Mouse (Mus musculus): ENCODE data around the gene 2610301B20Rik.
A peak's percentile ranks its signal among the peaks of the same experiment; 100 is the strongest.
"Not testable (repeated sequence)": the region's sequence is repeated elsewhere in the genome, so short reads cannot be mapped to it uniquely, and the experiment has no call there.

The 2610301B20Rik gene

DNA sequence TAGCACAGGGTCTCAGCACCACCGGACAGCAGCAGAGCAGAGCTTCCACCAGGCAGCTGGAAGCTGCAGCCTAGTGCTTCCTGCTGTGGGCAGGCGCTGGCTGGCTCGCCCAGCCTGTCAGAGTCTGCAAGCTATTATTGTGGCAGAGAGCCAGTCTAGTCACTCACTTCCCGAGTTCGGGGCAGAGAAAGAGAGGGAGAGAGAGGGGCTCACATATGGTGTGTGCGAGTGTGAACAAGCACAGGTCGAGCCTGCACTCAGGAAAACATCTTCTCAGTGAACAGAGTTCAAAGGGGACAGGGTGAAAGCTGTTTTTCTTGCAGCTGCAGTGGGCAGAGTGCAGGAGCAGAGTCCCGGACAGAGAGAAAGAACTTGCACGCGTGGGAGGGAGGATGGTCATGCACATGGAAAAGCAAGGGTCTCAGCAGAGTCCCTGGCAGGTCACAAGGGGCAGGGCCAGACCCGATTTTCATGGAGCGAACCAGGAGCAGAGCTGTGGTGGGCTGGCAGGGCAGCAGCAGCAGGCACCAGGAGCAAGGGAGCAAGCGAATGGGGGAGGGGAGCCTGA lies 31.0 kb downstream of the 2610301B20Rik start:
- no peak for DNase-seq (ENCODE audit: low spot score in 2 of 2)

DNA sequence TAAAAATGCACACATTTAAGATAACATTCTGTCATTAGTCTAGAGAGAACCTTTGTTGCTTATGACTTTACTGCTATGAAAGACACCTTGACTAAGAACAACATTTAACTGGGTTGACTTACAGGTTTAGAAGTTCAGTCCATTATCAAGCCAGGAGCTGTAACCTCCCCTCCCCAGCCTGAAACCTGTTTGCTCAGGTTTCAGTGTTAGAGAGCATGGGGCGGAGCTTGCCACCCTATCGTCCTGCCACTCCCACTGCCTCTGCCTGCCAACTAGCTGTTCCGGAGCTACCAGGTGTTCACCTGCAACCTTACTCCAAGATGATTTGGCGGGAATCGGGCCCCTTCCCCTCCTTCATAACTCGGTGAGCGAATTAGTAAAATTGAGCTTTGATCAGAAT lies 37.1 kb downstream of the 2610301B20Rik start:
- not testable (repeated sequence) for DNase-seq (ENCODE audit: low spot score in 2 of 2)

DNA sequence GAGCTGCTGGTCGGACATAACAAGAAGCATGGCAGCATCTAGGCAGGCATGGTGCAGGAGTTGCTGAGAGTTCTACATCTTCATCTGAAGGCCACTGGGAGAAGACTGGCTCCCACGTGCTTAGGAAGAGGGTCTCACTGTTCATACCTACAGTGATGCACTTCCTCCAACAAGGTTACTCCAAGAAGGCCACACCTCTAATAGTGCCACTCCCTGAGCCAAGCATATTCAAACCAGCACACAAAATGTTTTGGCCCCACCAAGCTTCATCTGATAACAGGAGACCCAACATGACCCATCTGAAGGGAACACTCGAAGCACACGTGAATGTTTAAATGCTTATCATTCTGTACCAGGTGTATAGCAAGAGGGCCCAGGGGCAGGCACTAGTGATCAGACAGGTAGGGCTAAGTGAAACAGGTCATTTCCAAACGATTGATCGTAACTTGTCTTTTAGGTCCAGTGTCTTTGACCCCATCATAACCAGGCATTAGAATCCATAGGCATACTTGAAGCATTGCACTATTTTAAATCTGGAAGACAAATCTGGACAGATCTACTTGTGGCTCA lies 37.7 kb downstream of the 2610301B20Rik start:
- no peak for DNase-seq (ENCODE audit: low spot score in 2 of 2)

DNA sequence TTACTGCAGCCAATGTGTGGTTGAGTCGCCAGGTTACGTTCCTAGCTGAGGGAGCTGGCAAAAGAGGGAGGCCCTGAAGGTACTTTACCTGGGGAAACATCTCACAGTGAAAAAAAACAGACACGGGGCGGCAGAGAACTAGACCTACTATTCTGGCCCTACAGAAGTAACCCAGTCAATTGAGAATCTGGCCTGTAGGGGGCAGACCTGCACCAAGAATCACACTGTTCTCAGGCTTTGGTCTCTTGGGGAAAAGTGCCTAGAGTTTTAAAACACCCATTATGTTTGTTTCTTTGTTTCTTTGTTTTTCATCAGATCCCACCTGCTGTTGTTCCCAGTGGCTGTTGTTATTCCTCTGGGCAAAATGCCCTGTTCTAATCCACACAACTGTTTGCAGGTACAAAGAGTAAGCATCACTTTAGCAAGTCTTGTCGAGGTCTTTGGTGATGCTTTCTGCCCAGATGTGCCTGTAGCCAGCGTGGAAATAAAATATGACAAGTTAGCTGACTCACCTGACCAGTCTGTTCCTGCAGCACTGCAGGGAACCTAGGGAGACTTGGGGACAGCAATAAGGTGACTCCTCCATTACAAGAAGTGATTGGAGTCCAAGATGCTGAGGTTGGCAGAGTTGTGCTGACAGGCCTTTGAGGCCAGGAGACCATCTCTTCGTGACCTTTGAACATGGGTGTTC lies 38.5 kb downstream of the 2610301B20Rik start:
- DNase-seq (ENCODE audit: low spot score in 2 of 2), result peak; percentile 87 to 94

DNA sequence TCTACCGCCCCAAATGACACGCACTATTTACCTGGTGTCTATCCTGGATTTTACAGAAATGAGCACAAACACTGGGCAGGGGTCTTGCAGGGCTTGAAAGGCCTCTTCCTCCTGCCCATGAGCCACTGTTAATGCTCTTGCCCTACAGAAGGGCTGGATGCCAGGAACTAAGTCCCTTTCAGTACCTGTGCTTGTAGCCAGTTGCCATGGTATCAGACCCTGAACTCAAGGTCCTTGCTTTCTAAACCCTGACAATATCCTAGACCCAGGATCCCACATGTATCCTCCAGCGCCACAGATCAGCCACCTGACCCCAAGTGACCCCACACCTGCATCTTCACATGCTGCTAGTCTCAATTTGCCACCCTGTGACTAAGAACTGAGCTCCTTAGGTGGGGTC lies 39.1 kb downstream of the 2610301B20Rik start:
- no peak for DNase-seq (ENCODE audit: low spot score in 2 of 2)

DNA sequence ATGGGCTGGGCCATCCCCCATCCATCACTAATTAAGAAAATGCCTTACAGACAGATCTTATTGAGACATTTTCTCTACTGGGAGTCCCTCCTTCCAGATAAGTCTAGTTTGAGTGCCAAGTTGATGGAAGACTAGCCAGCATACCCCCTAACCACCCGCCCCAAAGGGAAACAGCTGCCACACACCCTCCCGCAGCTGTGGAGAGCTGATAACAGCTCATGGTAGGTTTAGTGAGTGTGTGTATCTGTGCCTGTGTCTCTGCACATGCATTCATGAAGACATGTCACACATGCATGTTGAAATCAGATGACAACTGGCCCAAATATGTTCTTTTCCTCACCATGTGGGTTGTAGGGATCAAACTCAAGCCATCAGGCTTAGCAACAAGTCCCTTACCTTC lies 40.5 kb downstream of the 2610301B20Rik start:
- DNase-seq (ENCODE audit: low spot score in 2 of 2), result no peak

DNA sequence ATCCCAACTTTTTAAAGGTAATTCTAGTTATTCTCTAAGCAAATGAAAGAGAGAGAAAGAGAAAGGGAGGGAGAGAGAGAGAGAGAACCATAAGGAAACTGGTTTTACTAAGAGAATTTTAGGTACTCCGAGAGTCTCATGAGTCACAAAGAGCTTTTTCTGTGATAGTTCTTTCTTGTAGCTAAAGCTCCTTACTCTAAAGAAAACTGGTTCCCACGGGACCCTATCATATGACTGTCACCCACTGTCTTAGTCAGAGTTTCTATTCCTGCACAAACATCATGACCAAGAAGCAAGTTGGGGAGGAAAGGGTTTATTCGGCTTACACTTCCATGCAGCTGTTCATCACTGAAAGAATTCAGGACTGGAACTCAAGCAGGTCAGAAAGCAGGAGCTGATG lies 41.0 kb downstream of the 2610301B20Rik start:
- DNase-seq (ENCODE audit: low spot score in 2 of 2), result no peak

DNA sequence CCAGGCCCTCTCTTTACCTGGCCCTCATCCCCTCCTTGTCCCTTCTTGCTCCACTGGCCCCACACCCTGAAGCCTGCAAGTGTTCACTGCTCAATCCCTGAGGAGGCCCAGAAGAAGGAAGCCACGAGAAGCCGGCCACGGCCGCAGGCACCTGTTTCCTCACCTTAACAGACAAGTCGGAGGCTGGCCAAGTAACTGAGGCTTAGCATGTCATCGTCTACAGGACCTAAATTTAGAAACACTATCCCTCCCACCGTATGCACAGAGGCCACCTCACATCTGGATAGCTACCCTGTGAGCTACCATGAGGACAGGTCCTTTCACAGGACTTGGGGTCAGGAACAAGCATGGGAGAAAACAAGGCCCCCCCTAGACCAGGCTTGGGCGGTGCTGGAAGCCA lies 44.1 kb downstream of the 2610301B20Rik start:
- DNase-seq (ENCODE audit: low spot score in 2 of 2), result no peak

DNA sequence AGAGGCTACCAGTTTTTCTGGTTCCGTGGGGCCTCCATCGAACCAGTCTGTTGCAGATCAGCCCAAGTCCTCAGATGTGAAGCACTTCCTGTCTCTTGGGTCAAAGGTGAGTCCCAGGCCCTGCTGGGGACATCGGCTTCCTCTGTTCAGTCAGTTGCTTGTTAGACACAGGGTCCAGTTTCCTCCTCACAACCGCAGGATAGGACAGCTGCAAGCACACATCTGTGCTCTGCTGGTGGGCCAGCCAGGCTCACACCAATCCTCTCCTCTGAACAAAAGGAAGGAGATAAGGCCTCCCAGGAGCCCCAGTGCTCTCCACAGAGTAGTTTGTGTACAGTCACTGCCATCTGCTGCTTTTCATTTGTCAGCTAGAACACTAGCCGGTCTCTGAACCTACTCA lies 44.8 kb downstream of the 2610301B20Rik start:
- DNase-seq (ENCODE audit: low spot score in 2 of 2), result no peak

DNA sequence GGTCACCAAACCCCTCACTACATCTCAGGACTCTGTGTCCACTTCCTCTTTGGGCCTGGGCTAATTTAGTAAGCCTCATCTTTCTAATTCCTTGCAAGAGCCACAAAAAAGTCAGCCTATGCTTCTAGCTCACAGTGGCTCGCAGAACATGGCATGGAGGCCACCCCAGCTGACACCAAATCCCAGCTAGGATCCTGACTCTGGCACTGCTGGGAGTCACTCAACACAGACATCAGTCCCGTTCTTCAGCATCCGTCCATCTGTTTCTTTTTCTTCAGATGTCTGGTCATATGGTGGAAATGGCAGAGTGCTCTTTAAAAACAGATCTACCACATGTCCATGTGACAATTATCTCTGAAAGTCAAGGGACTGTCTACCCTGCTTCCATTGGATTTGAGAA lies 45.2 kb downstream of the 2610301B20Rik start:
- no peak for DNase-seq (ENCODE audit: low spot score in 2 of 2)

DNA sequence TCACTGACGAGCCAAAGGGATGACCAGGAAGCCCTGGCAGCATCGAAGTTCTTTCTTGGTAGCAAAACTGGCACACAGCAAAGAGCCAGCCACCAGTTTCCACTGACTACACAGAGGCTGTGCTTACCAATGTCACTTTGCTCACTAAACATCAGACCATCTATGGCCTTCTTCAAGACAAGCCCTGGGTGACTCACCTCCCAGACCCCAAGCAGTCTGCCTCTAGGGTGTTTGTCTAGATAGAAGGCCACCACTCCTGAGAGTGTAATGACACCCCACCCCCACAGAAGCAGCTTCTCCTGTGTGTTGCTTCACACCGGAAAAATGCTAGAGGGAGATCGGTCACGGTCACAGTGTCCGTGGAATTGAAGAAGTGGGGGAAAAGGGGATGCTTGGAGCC lies 45.7 kb downstream of the 2610301B20Rik start:
- DNase-seq (ENCODE audit: low spot score in 2 of 2), result no peak

DNA sequence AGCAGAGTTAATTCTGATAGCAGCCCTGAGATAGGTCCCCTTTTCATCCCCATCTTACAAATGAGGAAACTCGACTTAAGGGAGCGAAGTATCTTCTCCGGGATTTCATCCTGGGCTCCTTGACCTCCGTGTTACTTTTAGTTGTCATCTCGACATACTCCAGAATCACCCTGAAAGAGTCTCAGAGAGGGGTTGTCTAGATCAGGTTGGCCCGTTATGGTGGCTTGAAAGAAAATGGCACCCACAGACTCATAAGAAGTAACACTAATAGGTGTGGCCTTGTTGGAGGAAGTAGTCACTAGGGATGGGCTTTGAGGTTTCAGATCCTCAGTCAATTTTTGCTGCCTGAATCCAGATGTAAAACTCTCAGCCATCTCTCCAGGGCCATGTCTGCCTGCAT lies 46.3 kb downstream of the 2610301B20Rik start:
- DNase-seq (ENCODE audit: low spot score in 2 of 2), result no peak

DNA sequence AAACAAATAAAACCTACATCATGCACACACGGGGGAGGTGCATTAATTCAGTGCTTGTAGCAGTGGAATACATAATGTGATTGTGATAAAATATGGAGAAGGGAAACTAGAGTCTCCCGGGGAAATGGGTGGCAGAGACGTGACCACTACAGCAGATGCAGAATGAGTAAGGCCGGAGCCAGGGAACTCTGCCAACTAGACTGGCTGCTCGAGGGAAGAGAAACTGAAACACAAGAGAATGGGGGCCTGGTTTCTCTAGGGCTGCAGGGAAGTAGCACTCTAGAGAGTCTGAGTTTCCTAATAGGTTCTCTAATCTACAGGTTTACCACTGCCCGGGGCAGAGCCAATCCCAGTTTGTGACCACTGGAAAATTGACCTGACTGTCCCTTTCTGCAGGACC lies 48.9 kb downstream of the 2610301B20Rik start:
- DNase-seq (ENCODE audit: low spot score in 2 of 2), result peak; percentile 89 to 90

DNA sequence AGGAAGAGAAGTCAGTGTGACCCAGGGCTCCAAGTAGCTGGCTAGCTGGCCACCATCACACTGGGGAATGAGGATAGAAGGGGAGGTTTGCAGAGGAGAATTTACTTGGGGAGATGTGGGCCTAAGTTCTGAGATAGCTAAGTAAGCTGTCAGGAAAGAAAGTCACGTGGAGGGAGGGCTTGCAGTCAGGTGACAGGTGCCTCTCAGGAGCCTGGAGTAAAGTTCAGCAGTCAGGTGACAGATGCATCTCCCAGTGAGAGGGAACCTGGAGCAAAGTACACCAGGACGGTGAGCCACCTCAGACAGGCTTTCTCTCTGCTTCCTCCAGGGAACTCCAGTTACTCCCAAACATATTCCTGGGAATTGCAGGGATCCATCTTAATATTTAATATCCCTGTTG lies 49.8 kb downstream of the 2610301B20Rik start:
- DNase-seq (ENCODE audit: low spot score in 2 of 2), result no peak

DNA sequence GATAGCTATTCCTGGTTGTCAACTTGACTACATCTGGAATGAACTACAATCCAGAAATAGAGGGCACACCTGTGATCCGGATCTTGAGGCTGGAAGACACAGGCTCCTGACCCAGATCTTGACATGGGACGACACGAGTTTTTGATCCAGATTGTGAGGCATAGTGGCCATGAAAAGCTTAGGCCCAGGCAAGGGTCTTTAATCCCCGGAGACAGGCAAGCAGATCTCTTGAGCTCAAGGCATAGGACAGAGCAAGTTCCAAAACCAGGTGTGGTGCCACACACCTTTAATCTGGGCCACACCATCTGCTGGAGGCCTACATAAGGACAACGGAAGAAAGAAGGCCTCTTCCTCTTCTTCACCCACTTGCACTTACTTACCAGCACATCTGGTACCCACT lies 50.2 kb downstream of the 2610301B20Rik start:
- DNase-seq (ENCODE audit: low spot score in 2 of 2), result no peak

DNA sequence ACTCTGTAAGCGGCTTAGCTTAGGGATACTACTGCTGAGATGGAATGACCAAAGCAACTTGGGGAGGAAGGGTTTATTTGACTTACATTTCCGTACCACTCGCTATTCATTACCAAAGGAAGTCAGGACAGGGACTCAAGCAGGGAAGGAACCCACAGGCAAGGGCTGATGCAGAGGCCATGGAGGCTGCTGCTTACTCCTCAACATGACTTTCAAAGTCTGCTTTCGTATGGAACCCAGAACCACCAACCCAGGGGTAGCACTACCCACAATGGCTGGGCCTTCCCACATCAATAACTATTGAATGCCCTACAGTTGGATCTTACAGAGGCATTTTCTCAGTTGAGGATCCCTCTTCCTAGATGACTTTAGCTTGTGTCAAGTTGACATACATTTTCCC lies 52.1 kb downstream of the 2610301B20Rik start:
- no peak for DNase-seq (ENCODE audit: low spot score in 2 of 2)

DNA sequence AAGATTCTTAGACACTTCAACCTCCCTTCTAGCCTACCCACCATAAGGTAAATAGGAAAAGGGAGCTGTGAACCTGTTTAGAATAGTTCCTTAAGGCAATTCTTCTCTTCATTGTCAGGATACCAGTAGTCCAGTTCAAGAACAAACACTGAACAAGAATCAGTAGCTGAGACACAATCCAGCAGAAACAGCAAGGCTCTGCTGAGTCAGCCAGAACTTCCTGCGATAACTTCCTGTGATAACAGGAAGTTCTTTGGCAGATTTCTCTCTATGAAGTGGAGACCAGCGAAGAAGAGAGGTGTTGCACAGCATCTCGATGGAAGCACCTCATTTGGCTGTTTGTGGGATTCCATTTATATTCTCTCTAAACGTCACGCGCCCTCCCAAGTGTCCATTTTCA lies 53.9 kb downstream of the 2610301B20Rik start:
- no peak for DNase-seq (ENCODE audit: low spot score in 2 of 2)

DNA sequence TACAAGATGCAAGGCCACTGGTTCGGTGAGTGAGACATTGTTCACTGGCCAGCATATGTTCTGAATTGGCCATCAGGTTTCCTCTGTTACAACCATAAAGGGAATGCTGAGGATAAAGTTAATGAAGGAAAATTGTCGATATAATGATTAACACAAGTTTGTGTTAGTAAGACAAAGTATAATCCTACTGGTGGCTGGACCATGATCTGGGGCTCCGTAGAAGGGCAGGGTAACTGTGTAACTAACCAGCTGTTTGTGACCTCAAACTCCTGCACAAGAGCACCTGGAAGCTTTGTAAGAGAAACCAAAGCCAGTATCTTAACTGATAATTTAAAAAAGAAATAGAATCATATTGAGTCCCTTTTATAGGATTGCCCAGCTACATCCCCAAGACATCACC lies 55.4 kb downstream of the 2610301B20Rik start:
- DNase-seq (ENCODE audit: low spot score in 2 of 2), result no peak

DNA sequence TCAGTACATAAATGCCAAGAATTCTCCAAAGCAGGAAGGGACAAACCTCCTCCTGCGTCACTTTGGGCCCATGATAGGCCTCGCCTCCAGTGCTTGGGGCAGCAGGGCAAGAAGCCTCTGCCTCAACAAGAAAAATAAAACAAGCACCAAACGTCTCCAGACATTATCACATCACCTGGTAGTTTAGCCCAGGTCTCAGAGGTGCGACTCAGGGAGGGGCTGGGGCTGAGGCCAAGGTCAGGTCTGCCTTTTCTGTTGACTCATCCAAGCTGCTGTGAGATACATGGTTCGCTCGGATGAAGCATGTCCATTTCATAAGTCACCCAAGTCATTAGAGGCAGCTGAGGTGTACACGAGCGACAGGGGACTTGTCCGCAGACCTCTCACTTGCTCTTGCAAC lies 56.7 kb downstream of the 2610301B20Rik start:
- DNase-seq (ENCODE audit: low spot score in 2 of 2), result peak in 1 of 2 experiments; percentile 3

DNA sequence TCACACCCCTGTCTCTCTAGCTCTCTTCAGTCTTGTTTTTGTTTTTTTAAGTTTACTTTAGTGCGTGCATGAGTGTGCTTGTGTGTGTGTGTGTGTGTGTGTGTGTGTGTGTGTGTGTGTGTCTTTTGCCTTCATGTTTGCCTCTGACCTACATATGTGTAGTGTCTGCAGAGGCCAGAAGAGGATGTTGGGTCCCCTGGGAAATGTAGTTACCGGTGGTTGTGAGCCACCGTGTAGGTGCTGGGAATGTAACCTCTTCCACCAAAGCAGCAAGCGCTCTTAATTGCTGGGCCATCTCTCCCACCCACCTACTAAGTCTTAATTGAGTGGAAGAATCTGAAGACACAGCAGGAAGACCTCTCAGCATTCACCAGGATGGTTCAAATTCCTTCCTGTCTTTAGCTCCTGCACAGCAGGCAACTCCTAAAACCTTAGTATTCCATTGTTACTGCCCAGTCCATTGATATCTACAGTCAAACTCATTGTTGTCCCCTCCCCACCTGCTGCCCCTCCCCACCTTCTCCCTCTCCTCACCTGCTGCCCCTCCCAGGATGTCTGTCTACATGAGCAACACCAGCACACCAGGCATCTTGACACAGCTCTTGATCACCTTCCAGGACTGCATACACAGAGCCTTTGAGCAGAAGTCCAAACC lies 57.9 kb downstream of the 2610301B20Rik start:
- no peak for DNase-seq (ENCODE audit: low spot score in 2 of 2)

DNA sequence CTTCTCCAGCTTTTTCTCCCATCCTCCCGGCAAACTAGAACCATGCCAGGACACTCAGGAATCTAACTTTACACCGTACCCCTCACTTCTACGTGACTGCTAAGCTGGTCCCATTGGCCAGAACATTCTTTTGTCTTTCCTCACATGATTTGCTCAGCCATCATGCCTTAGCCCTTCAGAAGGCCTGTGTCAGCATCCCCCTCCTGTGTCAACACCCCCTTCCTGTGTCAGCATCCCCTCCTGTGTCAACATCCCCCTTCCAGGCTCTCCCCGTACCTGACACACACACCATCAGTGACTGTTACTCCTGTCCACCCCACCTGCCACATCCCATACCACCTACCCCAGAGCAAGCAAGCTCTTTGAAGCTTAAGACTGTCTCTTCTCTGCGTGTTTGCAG lies 58.5 kb downstream of the 2610301B20Rik start:
- DNase-seq (ENCODE audit: low spot score in 2 of 2), result no peak

DNA sequence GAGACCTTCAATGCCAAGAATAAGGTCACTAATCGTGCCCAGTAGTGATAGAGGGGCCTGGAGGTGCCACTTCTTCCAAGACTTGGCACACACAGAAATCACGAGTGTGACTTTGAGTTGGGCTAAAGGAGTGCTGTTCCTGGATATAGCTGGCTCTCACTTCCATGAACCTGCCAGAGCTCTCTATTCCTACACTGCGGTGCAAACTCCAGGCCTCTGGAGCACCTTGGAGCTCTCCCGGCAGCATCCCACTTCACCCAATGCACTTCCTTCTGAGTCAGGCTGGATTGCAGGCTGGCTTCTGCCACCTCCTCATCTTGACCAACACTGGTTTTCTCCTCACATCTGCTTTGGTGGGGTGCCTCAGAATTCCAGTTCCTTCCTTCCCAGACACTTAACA lies 62.5 kb downstream of the 2610301B20Rik start:
- DNase-seq (ENCODE audit: low spot score in 2 of 2), result no peak

All from right cerebral cortex, postnatal 10 days (tissue).